Mouse (Mus musculus) heart, postnatal 4 days (tissue): Measurements from ENCODE around the gene Hdac6. TPM values are rescaled to one million over a fixed set of nuclear protein-coding genes. Genes with fewer than 3 reads are reported as not detected.

ENCODE experiments used
- DNase-seq: peaks from one replicate; pipeline ENCODE4 v3.0.0; 2021
- total RNA-seq, 2 experiments: library from RNA; stranded (reverse); gene quantifications; 2 replicates each; pipeline ENCODE4 v1.2.3; 2021

The Hdac6 gene
- 10 to 100 TPM; 30.3 to 32.8 TPM for total RNA-seq

DNA sequence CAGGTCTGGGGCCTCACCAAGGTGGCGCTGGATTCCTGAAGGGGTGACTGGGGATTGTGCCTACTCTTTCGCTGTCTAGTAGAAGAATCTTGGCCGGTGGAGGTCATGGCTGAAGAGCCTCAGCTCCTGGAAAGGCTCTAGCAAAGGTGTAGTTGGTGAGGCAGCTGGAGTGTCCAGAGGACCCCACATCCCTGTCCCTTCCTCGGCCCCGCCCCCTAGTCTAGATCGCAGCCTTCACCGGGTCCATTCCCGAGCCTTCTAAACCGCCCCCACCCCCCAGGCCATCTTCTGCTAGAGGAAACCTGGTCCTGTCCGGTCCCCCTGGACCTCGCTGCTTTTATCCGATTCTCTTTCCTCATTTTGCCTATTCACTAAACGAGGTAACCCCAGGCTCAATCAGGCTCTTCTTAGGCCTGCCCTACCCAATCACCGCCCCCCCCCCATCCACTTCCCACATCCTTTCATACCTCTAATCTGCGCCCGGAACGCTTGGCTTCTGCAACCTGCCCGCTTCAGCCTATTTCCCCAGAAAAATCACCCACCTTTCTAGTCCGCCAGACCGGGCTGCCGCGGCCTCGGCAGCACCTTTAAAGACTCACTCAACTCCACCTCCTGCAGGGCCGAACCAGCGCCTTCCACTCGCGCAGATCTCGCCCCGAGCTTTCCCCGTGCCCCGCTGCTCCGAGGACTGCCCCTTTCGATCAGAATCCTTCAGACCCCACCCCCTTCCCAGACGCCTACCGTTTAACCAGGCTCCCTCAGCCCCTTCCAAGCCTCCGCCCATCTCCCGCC lies at the start of gene Hdac6:
TSS of gene Hdac6 (minus strand) at position 782 of the 792 bp plus-strand sequence.
- DNase-seq: peak; percentile 8

DNA sequence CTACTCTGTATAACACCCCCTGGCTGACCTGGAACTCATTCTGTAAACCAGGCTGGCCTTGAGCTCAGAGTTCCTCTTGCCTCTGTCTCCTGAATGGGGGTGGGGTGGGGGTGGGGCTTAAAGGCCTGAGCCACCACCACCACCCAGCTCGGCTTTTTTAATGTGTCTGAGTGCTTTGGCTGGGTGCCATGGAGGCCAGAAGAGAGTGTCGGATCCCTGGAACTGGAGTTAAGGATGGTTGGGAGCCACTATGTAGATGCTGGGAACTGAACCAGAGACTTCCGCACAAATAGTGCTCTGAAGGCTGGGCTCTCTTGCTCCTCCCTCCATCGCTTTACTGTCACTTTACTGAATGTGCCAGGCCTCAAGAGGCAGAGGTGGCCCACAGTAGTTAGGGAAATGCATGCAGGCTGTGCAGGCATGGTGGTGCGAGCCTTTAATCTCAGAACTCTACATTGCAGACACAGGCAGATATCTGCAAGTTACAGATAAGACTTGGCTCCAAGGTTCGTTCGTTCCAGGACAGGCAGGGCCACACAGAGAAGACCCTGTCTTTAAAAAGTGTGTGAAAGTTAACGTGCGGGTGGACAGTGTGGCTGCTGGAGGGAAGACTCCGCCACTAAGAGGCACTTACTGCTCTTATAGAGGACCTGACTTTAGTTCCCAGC lies 45.5 kb upstream of the Hdac6 start:
- DNase-seq: peak; percentile 9

DNA sequence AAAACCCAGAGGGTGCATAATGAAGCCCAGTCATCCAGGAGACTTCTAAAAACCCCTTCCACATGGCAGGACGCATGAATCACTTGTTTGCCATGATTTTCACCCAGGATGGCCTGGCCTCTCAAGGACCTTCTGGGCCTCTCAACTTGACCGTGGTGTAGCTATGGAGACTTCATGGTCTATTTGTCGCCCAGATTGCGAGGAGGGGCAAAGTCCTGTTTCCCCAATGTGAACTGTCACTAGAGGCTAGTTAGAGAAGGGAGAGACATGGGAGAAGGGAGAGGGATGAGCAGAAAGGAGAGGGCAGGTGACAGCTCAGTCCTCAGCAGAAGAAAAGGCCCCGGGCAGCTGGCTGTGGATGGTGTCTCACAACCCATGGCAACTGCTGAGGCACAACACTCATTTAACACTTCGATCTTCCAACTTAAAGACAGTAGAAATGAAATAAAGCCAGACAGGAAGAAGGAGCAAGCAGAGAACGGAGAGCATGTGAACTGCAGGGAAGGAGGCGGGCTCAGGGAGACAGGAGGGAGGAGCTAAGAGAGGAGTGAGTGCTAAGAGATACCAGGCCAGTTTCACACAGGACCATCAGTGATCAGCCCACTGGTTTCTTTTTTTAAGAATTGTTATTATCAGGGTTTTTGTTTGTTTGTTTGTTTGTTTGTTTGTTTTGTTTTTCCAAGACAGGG lies 44.8 kb upstream of the Hdac6 start:
- DNase-seq: no peak

DNA sequence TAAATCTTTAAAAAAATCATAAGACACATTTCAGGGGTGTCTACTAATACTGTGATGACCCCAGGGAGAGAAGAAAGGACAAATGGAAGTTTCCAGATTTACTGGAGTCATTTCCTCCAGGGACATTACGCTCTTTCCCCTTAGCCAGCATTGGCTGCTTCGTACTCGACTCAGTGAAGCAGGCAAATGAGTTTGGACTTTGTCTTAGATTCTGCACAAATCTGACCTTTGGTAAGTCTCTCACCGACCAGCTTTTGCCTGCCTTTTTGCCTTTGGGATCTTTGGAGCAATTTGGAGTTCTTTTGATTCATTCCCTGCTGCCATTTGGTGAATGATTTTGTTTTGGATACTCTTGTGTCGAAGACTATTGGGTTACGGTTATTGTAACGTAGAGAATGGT lies 33.7 kb upstream of the Hdac6 start:
- no peak for DNase-seq

DNA sequence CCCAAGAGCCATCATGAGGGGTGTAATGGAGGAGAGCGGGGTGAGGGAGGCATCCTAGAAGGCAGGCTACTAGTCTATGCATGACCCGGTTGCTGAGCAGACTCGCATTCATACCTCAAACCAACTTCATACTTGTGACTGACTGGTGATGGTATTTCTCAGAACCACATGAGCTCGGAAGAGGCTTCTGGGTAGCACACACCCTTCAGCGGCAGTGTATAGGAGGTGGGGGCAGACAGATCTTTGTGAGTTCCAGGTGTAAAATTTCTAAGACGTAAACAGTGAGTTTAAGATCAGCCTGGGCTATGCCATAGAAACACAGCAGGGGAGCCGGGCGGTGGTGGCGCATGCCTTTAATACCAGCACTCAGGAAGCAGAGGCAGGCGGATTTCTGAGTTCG lies 30.2 kb upstream of the Hdac6 start, which contains the start of gene Gata1:
TSS of gene Gata1 (minus strand) at position 180 of the 400 bp plus-strand sequence.
- DNase-seq: no peak

DNA sequence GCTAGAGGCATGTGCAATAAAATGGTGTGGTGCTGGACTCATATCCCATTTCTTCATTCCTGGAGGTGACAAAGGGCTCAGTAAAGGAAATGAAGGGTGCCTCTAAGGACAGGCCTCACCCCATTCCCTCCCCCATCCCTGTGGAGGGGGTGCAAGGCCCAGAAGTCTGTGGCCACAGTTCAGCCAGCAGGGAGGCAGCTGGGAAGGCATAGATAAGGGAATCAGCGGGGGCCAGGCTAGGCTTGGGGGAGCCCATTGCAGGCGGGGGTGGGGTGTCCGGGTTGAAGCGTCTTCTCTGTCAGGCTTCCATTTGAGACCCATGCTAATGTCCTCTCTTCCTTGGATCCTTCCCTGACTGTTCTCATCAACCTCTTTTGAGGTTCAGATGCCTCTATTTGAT lies 23.6 kb upstream of the Hdac6 start:
- no peak for DNase-seq

DNA sequence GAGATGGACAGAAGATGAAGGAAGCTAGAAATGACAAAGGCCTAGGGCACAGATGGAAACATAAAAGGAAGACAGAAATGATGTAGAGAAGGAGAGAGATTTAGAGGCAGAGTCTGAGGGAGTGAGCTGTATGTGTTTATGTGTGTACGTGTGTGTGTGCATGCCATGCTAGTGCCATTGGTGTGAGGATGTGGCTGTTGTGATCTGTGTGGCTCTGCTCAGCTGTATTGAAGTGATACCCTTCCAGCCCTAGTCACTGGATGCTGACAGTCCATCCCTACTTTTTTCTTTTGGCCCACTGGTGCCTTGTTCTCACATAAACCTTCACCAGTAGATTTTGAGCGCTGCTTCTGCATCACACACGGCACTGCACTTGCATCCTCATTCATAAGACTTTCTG lies 21.2 kb upstream of the Hdac6 start:
- no peak for DNase-seq

DNA sequence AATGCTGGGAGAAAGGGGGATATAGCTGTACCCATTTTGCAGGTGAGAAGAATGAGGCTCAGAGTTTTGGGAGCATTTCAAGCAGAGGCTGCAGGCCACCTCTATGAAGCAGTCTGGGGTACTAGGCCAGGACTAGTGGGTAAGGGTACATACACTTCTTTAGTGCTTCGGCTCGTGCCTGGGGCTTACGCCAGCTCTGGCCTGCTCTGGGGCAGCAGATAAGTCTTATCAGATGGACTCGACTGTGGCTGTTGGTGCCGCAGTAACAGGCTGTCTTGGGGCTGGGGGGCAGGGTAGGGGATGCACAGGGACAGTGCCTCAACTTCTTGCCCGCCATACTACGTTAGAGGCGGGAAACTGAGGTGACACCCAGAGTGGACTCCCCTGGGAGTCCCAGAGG lies 20.5 kb upstream of the Hdac6 start:
- DNase-seq: no peak

DNA sequence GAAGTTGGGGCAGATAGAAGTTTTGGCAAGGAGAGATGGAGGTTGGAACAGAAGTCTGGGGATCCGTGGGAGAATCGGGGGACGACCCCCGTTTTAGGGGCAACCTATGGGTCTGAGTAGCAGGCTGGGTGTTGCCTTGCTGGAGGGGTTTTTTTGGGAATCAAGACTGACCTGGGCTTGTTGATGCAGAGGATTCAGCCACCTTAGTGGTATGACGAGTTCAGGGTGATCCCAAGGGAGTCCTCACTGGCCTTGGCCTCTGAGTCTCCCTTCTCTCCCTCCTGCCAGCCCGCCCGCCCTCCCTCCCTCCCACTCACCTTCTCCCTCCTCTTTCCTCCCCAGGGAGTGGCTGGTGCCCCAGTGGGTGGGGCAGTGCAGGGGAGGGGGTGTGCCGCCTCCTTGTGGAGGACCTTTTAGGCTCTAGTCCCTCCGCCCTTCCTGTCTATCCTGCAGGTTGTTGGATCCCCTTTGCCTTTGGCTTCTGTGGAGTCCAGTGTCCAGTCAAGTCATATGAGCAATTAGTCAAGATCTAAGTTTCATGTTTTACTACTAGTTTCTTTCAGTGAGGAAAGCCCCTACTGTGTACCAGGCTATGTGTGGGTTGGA lies 20.0 kb upstream of the Hdac6 start:
- DNase-seq: no peak

DNA sequence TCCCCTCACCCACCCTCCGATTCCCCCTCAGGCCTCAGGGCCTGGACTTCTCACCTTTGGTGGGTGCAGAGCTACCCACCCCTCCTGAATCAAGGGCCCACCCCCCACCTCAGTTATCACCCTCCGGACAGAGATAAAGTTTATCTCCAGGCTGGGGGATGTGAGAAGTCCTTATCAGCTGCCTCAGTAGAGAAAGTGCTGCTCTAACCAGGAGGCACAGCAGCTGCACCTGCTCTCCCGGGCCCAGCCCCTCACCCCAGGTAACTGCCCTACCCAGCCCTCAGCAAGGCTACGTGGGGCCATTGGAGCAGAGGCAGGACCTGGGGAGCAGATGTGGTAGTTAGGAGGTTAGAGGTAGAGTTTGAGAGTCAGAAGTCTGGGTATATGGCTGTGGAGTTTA lies 18.5 kb upstream of the Hdac6 start:
- no peak for DNase-seq

DNA sequence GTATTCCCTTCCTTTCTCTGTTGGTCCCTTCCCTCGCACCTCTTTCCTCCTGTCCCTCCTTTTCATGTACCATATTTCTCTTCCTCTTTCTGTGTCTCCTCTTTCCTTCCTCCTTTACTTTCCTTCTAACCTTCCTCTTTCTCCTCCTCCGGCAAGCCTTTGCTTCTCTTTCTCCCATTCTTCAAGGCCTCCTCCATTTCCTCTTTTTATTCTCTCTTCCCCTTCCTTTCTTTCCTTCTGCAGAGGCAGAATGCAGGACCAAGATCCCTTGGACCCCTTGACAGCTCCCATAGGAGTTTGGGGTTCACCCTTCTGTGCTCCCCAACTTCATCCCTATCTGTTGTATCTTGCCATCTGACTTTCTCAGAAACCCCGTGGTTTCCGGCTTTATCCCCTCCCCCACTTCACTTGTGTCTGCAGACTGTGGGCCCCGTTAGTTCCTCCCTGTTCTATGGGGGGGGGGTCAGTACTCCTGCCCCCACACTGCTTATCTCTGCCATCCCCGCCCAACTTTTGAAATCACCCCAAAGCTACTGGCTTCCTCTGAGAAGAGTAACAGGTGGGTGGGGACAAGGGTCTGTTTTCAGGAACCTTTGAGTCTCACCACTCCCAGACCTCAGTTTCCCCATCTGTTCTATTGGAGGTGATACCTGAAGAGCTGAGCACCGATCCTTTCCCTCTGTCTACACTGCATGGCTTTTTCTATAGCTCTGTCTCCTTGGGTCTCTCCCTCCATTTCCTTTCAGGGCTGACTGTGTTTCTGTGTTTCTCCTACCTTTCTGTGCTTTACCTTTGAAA lies 16.3 kb upstream of the Hdac6 start:
- no peak for DNase-seq

DNA sequence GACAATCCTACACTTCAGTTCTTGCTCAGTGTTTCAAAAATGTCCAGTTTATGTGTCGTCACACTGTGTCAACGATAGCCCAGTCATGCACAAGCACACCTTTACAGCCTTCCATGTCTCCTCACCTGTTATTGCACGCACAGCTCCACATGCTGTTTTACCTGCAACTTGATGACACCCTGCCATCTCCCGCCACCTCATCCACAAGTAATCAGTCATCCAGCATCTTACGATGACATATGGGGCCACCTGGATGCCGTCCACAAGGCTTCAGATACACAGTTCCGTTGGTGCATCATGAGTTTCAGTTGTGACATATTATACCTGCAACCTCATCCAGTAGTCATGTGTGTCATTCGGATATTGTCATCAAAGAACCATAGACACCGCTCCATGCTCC lies 11.2 kb upstream of the Hdac6 start:
- no peak for DNase-seq

DNA sequence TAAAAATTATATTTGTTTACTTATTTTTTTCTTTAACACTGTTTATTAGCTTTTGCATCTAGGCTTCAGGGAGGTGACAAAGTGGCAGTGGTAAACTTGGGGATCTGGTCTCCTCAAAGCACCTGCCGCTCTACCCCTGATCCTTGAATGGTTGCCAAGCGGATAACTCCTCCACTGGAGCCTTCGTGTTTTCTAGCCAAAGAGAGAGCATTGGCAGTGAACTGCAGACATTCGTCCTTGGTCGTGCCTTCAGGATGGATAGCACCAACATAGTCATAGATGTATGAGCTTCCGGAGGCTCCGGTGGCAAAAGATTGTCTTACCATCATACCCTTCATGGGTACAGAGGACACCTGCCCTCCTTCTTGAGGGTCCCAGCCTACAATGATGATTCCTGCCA lies 2.4 kb upstream of the Hdac6 start:
- DNase-seq: no peak

DNA sequence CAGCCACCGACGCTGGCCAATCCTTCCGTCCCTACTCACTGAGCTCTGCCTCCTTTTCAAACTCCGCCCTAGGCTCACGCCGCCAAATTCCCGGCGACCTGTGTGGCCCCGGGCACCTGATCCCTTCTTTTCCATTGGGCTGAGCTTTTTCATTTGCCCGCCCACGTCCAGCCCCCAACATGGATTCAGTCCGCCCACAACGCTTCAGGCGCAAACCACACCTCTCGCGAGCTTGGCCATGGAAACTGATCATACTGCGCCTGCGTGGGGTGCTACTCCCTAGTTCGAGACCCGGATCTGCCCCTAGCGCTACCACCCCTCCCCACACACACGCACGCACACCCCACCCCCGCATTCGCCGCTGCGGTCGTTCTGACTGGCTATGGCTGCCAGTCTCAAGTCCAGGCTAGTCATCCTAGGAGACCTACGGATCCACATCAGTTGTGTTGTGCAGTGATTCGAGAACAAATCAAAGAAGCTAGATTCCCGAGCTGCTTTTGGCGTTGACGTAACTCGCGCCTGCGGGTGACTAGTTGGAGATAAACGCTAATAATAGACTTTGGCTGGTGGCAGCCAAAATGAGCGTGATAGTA lies 307 bp upstream of the Hdac6 start:
- DNase-seq: peak; percentile 94

DNA sequence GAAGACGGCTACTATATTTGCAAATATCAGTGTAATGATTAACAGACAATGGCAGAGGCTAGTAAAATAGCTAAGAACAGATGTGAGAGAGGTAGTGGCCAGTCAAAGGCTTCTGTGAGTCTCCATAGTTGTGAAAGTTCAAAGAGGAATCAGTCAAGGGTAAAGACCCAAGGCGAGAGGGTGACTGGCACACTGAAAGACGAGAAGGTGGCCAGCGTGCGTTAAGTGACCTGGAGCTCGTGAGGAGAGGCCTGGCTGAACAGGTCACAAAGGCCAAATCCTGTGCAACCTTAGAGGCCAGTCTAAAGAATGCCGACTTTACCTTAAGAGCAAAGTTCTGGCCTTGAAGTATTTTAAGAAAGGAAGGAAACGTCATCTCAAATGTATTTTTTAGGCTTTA lies 2.1 kb downstream of the Hdac6 start:
- no peak for DNase-seq

DNA sequence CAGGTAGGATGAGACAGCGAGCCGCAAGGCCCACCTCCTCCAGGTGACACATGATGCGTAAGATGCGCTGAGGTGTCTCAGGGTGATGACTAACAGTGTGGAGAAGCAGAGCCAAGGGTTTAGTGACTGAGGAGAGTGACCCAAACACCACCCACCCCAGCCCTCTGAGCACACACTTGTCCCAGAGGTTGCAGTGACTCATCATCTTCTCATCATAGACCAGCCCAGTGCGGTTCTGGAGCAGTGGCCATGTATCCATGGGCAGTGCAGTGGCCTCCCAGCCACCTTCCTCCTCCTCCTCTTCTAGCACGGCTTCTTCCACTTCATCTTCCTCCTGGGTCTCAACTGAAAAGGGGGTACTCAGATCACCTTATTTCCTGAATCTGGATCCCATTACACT lies 10.0 kb downstream of the Hdac6 start:
- no peak for DNase-seq

DNA sequence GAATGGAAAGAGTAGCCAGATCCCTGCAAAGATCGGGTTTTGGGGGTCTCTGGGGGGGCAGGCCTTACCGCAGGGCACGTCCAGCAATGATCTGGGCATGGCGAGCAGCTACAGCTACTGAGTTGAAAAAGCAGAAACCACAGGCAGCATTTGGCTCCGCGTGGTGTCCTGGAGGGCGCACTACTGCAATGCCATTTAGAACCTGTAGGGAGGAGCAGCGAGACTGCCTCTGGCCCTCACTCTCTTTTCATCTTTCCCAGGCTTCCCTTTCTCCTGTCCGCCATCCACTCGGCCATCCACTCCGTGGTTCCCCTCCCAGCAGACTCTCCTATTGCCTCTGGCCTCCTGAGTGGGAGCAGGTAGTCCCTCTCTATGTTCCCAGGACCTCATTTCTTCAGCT lies 10.8 kb downstream of the Hdac6 start:
- DNase-seq: no peak

DNA sequence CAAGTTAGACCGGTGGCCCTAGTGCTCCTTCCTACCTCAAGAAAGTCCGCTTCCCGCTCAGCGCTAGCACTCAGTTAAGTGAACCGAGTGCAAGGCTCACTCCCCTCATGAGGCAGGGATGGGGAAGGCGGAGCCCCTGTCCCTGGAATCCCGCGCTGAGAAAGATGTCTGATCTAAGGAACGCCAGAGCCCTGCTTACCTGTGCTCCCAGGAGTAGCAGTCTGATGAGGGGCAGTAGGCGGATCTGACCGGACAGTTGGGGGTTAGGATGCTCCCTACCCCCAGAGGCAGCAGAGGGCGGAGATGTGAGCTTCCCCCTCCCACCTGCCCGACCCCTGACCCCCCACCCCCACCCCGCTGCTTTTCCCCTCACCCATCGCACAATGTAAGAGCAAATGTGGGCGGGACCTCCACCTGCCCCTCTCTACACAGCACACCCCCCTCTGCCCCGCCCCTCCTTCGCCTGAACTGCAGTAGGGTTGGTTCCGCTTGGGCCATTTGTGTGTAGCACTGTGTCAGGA lies 19.4 kb downstream of the Hdac6 start, which contains the start of gene Eras:
TSS of gene Eras (minus strand) at position 338 of the 521 bp plus-strand sequence.
- no peak for DNase-seq

DNA sequence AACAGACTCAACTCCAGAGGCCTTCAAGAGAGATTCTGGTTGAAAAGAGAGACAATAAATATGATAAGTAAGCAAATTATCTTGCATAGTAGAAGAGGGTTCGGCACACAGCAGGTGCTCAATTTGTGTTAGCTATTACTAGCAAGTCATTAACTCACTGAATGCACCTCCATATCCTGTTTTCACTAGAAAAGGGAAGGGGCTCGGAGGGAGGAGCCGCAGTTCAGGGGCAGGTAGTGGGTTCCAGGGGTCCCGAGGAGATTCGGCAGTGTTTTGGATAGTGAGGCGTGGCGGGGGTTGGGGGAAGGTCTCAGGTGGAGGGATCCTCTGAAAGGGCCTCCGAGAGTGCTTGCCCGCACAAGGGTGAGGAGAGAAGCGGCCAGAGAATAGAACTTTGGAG lies 20.6 kb downstream of the Hdac6 start:
- no peak for DNase-seq

DNA sequence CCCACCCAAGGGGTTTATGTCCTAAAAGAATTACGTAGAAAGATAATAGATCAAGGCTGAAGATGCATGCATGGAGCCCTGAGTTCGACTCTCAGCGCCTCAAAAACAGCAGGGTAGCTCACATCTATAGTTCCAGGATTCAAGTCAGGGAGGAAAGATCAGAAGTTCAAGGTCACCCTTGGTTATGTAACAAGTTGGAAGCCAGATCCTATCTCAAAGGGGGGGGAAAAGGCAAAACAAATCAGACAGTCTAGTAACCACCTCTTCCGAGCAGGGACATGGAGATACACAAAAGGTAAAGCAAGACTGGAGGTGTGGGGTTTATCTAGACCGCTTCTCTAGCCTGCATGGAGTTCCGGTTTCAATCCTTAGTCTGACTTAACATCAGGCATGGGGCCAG lies 21.4 kb downstream of the Hdac6 start:
- DNase-seq: no peak

DNA sequence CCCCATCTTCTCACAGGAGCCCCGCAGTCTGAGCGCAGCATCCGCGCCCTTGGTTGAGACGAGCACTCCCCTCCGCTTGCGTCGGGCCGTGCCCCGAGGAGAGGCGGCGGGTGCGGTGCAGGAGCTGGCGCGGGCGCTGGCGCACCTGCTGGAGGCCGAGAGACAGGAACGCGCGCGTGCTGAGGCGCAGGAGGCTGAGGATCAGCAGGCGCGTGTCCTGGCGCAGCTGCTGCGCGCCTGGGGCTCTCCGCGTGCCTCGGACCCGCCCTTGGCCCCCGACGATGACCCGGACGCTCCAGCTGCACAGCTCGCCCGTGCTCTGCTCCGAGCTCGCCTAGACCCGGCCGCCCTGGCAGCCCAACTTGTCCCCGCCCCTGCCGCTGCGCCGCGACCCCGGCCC lies 25.7 kb downstream of the Hdac6 start:
- no peak for DNase-seq
